Mouse (Mus musculus) testis, adult 2 months (tissue): ENCODE measurements at regions not wholly inside any gene's neighbourhood (a gene's known extent, or its start where the extent isn't known, plus 50 kb on each side); places are given as distances from the start of the nearest gene placed in this dataset.

Source experiments
- CTCF ChIP-seq: fragments of 200-500 bp; IDR thresholded peaks from 2 replicates; pipeline ENCODE4 v1.5.1; 2012; ENCODE audit warnings: low read depth, mild to moderate bottlenecking, inconsistent platforms, low read length, moderate library complexity; ENCODE audit not compliant: control insufficient read depth, insufficient read depth, insufficient replicate concordance
- POLR2A ChIP-seq: fragments of 200-500 bp; IDR thresholded peaks from 2 replicates; pipeline ENCODE4 v1.6.1; 2012; ENCODE audit warnings: low read depth, mild to moderate bottlenecking, inconsistent platforms, low read length, moderate library complexity; ENCODE audit not compliant: control insufficient read depth

- no peak for TF ChIP-seq POLR2A
- TF ChIP-seq CTCF: no peak
Observed at GRCm38 (mm10) chr1:35930351-35930750, 137.8 kb upstream of the Hs6st1 start.
